Mouse (Mus musculus) intestine, embryonic 14.5 days (tissue): ENCODE results near the gene Ppp3cb. TPM values are rescaled to one million over a fixed set of nuclear protein-coding genes. Genes with fewer than 3 reads are reported as not detected.

ENCODE experiments used
- ATAC-seq: fragments of 200-750 bp; cut with Nextera tagmentation; replicated peaks from 2 replicates; pipeline ENCODE4 v1.8.0; 2017; ENCODE audit warnings: low read depth, moderate number of reproducible peaks, moderate TSS enrichment, moderate library complexity; ENCODE audit not compliant: low FRiP score, low TSS enrichment
- DNase-seq: peaks from one replicate; pipeline ENCODE4 v3.0.0-alpha.2; 2018; ENCODE audit warnings: low spot score
- H3K27ac ChIP-seq: fragments of 300-500 bp; sonication (generic); 2 replicates; pipeline ENCODE4 v1.5.1; 2014; ENCODE audit warnings: low read depth, mild to moderate bottlenecking, control low read depth
- H3K27me3 ChIP-seq: fragments of 300-500 bp; sonication (generic); replicated peaks from 2 replicates; pipeline ENCODE4 v1.6.1; 2014; ENCODE audit warnings: low read length, control low read depth; ENCODE audit not compliant: control insufficient read depth, insufficient read depth
- H3K36me3 ChIP-seq: fragments of 300-500 bp; sonication (generic); 2 replicates; pipeline ENCODE4 v1.6.1; 2014; ENCODE audit warnings: low read length, control low read depth; ENCODE audit not compliant: control insufficient read depth, insufficient read depth
- H3K4me1 ChIP-seq: fragments of 300-500 bp; sonication (generic); replicated peaks from 2 replicates; pipeline ENCODE4 v1.6.1; 2014; ENCODE audit warnings: low read length, control low read depth, mixed read lengths; ENCODE audit not compliant: control insufficient read depth, insufficient read depth
- H3K4me2 ChIP-seq: fragments of 300-500 bp; sonication (generic); 2 replicates; pipeline ENCODE4 v1.6.1; 2014; ENCODE audit warnings: low read length
- H3K4me3 ChIP-seq: fragments of 300-500 bp; sonication (generic); 2 replicates; pipeline ENCODE4 v1.5.1; 2014; ENCODE audit warnings: low read depth, low read length, control low read depth, mixed read lengths
- H3K9ac ChIP-seq: fragments of 300-500 bp; sonication (generic); 2 replicates; pipeline ENCODE4 v1.6.1; 2014; ENCODE audit warnings: mild to moderate bottlenecking, low read length
- H3K9me3 ChIP-seq: fragments of 300-500 bp; sonication (generic); 2 replicates; pipeline ENCODE4 v1.6.1; 2016; ENCODE audit warnings: low read length, control low read depth; ENCODE audit not compliant: control insufficient read depth
- WGBS: fragments of 180-500 bp; shearing (Covaris S2); extraction: QIAGEN DNeasy Blood & Tissue Kit; methylation state at CpG from one replicate; pipeline ENCODE4 v1.1.7; 2014; 5-methylcytosine and 5-hydroxymethylcytosine counted together
- polyA plus RNA-seq: library from polyadenylated mRNA; unstranded; fragments of >200 nt; fragmentation: Nextera tagmentation; extraction: Ambion mirVana; gene quantifications from 2 replicates; pipeline ENCODE4 v1.2.1, GENCODE M21; 2014

Gene Ppp3cb
- polyA plus RNA-seq, 1 experiment from 2014 or later: 57.2 TPM

DNA sequence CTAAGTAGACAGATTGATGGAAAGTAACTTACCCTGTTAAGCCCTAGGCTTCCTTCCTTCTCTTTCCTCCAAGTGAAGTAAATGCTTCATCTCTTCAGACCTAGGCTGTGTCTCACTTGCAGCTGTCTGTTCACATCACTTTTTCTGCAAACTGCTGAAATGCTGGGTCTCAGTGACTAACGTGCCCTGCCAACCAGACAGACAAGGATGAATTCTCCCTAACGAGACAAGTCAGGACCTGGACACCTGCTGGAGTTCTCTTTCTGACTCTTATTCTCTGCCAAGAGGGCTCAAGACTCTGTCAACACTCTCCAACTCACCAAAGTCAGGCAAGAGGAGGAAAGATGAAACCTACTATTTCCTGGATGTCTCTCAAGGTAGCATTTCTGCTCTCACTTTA is 49.8 kb downstream of the Ppp3cb start, which contains the start of gene Mss51:
Gene Mss51, minus strand, starts transcription at position 299 of the 400 bp plus-strand sequence.
- ATAC-seq (no peak), DNase-seq (no peak)
- no peak within 1 kb of the TSS for H3K9ac ChIP-seq
- H3K4me2 ChIP-seq: no peak within 1 kb of the TSS
- H3K4me3 ChIP-seq: no peak within 1 kb of the TSS
- peaks cover 63% of the 10 kb centered on the region for H3K36me3 ChIP-seq
- no peaks in the 10 kb centered on the region for H3K9me3 ChIP-seq
- H3K27ac ChIP-seq: no peak within 1 kb of the TSS
- H3K4me1 ChIP-seq: no peaks in the 10 kb centered on the region
- H3K27me3 ChIP-seq: no peaks in the 10 kb centered on the region
- WGBS: 82% methylated on average over 2 of the region's 2 CpGs

DNA sequence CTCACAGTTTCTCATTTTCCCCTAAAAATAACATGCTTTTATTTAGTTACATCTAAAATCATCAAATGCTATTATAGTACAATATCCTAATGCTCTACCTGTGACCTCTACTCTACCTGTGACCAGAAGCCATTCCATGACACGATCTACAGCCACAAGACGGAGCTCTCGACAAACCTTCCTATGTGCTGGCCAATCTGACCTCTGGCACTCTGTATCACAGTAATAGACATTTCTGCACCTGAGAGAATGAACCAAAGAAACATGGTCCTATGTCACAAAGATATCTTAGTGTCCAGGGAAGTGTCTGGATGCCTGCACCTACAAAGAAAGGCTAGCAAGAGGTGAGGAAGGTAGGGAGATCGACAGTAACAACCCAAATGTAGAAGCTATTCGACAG is 60.3 kb downstream of the Ppp3cb start:
- no peak overlapping the region for H3K27ac ChIP-seq
- H3K9me3 ChIP-seq: no peaks in the 10 kb centered on the region
- peaks cover 23% of the 10 kb centered on the region; the same call in 1 of the 2 replicates for H3K36me3 ChIP-seq
- DNase-seq (no peak), ATAC-seq (no peak)
- WGBS: 95% methylated on average over 5 of the region's 5 CpGs
- H3K4me1 ChIP-seq: no peaks in the 10 kb centered on the region
- no peaks in the 10 kb centered on the region for H3K27me3 ChIP-seq
- H3K4me3 ChIP-seq: no peak overlapping the region
- H3K9ac ChIP-seq: no peak overlapping the region
- no peak overlapping the region for H3K4me2 ChIP-seq

DNA sequence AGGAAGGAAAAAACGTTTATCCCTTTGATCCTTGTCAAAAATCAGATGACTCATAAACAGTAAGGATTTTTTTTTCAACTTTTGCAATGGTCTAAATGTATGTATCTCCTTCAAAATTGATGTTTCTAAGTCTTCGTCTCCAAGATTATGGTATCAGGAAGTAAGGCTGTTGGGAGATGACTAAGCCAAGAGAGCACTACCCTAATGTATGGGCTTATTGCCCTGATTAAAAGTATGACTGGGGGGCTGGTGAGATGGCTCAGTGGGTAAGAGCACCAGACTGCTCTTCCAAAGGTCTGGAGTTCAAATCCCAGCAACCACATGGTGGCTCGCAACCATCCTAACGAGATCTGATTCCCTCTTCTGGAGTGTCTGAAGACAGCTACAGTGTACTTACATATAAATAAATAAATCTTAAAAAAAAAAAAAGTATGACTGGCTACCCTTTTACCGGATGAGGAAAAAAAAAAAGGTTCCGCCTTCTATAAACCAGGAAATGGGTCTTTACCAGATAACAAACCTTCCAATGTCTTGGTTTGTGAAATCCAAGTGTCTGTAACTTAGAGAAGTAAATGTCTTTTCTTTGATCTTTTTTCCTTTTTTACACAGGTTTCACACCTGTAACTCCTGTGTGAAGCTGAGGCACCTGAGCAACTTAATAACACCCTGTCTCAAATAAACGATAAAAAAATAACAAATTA is 64.2 kb downstream of the Ppp3cb start:
- WGBS: 84% methylated on average over 7 of the region's 7 CpGs
- H3K27me3 ChIP-seq: no peaks in the 10 kb centered on the region
- H3K36me3 ChIP-seq: peaks cover 19% of the 10 kb centered on the region; the same call in 1 of the 2 replicates
- no peak overlapping the region for H3K9ac ChIP-seq
- no peaks in the 10 kb centered on the region for H3K9me3 ChIP-seq
- H3K4me3 ChIP-seq: no peak overlapping the region
- DNase-seq (no peak), ATAC-seq (no peak)
- no peak overlapping the region for H3K27ac ChIP-seq
- no peak overlapping the region for H3K4me2 ChIP-seq
- H3K4me1 ChIP-seq: 0 out of 2 replicates have a peak, but pooled peaks cover under 1% of the 10 kb centered on the region

DNA sequence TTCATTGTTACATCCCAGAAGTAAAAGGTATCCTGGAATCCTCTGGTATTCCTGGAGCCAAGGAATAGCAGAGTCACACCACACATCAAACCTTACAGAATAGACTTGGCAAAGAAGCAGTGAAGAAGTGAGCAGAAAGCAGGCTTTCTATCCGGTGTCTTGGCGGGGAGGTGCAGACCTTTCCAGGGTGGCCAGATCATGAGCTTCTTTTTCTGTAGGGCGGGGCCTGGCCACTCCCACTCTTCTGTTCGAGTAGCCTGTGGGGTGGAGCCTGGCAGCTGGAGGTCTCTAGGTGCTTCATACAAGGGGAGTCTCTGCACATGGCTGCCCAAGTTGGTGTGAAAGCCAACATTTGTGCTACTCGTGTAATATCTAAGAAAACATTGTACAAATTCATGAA is 65.2 kb downstream of the Ppp3cb start:
- Histone ChIP-seq H3K9ac (no peak overlapping the region), H3K4me3 (no peak overlapping the region), H3K4me1 (0 out of 2 replicates have a peak, but pooled peaks cover 3% of the 10 kb centered on the region), H3K27ac (no peak overlapping the region), H3K27me3 (no peaks in the 10 kb centered on the region), H3K4me2 (no peak overlapping the region), H3K9me3 (no peaks in the 10 kb centered on the region), H3K36me3 (peaks cover 13% of the 10 kb centered on the region; the same call in 1 of the 2 replicates)
- DNase-seq (no peak), ATAC-seq (no peak)
- 24% methylated on average over 5 of the region's 5 CpGs for WGBS

DNA sequence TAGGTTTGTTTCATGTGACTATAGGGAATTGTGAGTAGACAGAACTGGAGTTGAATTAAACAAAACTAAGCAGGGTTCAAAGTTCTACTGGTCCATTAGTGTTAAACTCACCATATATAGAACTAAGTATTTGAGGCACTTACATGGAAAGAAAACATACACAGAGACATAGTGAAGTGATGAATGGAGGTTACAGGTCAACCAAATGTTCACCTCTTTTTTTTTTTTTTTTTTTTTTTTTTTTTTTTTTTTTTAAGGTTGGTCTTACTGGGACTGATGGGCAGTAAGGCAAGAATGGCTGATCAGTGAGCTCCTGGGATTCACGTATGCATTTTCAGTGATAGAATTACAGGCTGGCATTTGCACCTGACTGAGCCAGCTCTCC is 66.2 kb downstream of the Ppp3cb start:
- DNase-seq: no peak

DNA sequence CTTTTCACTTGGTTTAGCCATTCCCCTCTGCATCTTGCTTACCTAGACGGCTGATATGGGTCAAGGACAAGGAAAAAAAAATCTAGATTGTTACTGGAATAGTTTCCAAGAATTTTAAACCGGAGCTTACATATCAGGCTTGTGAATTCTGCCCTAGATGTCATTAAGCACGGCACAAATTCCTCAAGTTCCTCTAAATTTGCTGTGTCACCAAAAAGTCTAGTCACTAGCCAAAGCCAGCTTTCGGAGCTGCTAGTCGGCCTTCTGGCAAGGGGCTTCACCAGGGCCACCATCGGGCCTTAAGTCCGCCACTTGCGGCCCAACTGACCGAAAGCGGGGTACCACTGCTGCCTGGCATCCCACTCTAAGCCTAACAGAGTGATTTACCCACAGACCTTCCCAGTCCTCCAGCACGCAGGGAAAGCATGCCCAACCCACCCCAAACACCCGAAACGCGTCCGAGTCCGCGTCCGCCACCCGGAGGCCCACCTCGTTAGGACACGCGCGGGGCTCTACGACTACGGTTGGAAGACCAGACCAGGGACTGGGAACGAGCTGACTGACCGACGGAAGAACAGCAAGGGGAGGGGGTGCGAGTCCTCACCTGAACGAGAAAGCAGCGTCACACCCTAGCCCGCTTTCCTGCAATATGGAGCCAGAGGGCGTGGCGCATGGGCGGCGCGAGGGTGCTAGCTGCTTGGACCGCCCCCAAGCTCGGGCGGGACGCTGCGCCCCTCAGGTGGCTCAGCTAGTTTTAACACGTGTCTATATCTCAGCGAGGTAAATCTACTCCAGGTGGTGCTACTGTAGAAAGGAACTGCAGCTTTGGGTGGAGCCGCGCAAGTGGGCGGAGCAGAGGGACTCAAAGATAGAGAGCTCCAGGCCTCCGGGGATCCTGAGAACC is 66.8 kb downstream of the Ppp3cb start, which contains the start of gene Anxa7:
Gene Anxa7, minus strand, starts transcription at position 843 of the 904 bp plus-strand sequence.
- no peaks in the 10 kb centered on the region for H3K27me3 ChIP-seq
- peak within 1 kb of the TSS; percentile 69 for H3K9ac ChIP-seq
- H3K4me3 ChIP-seq: peak within 1 kb of the TSS; percentile 65
- H3K4me1 ChIP-seq: 0 out of 2 replicates have a peak, but pooled peaks cover 3% of the 10 kb centered on the region
- no peaks in the 10 kb centered on the region for H3K9me3 ChIP-seq
- ATAC-seq: peak; percentile 91
- peak within 1 kb of the TSS; percentile 60 for H3K27ac ChIP-seq
- H3K36me3 ChIP-seq: peaks cover 7% of the 10 kb centered on the region; the same call in 1 of the 2 replicates
- H3K4me2 ChIP-seq: peak within 1 kb of the TSS; percentile 81
- peak; percentile 90 for DNase-seq
- under 1% methylated on average over 48 of the region's 48 CpGs for WGBS

More for the DNA sequence above, 66.2 kb downstream of the Ppp3cb start:
- Histone ChIP-seq H3K9ac (peak overlapping the region; percentile 69; the same call in 1 of the 2 replicates), H3K4me2 (peak overlapping the region; percentile 81), H3K9me3 (no peaks in the 10 kb centered on the region), H3K4me1 (0 out of 2 replicates have a peak, but pooled peaks cover 3% of the 10 kb centered on the region), H3K36me3 (peaks cover 13% of the 10 kb centered on the region; the same call in 1 of the 2 replicates), H3K27ac (no peak overlapping the region), H3K27me3 (no peaks in the 10 kb centered on the region), H3K4me3 (peak overlapping the region; percentile 65)
- ATAC-seq: no peak; the same call in 1 of the 2 replicates
- 61% methylated on average over 1 of the region's 1 CpGs for WGBS

DNA sequence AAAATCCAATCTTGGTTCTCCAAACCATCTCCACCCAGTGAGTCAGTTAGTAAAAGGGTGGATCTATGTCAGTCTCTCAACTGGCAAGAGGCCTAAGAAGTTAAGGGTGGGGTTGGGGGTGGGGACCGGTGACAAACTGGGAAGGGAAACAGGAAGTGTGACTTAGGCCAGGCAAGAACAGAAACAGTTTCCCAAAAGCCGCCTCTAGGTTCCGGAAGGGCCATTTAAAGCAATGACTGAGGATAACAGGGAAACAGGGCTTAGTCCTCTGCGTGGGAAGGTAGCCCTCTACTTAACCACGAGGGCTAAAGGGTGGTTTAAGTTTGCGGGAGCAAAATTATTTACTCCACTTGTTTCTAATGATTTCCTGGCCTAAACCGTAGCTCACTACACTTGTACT is 67.6 kb downstream of the Ppp3cb start:
- H3K36me3 ChIP-seq: no peaks in the 10 kb centered on the region

DNA sequence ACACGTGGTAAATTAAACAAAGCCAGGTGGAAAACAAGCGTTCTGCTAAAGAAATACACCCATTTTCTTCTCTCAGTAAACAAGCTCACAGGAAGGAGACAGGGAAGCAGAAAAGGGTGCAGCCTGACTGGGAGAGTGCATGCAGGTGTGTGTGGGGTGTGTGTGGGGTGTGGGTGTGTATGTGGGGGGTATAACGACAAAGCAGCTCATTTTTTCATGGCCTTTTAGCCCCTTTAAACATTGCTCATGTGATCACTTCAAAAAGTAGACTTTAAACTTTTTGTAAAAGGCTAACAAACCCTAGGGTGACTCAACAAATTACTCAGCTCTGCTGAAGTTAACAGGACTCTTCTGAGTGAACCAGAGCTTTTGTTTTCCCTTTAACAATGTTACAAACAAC is 68.0 kb downstream of the Ppp3cb start:
- Histone ChIP-seq H3K9me3 (no peaks in the 10 kb centered on the region), H3K9ac (no peak overlapping the region), H3K27me3 (no peaks in the 10 kb centered on the region), H3K36me3 (no peaks in the 10 kb centered on the region), H3K4me1 (0 out of 2 replicates have a peak, but pooled peaks cover 3% of the 10 kb centered on the region), H3K27ac (no peak overlapping the region), H3K4me3 (peak overlapping the region; percentile 65), H3K4me2 (peak overlapping the region; percentile 81)
- ATAC-seq (no peak), DNase-seq (no peak)
- WGBS: 45% methylated on average over 3 of the region's 3 CpGs

More for the DNA sequence above, 67.6 kb downstream of the Ppp3cb start:
- WGBS: 16% methylated on average over 7 of the region's 7 CpGs
- Histone ChIP-seq H3K27ac (peak overlapping the region; percentile 60; the same call in 1 of the 2 replicates), H3K9me3 (no peaks in the 10 kb centered on the region), H3K9ac (peak overlapping the region; percentile 69), H3K4me1 (0 out of 2 replicates have a peak, but pooled peaks cover 3% of the 10 kb centered on the region), H3K4me2 (peak overlapping the region; percentile 81), H3K27me3 (no peaks in the 10 kb centered on the region), H3K4me3 (peak overlapping the region; percentile 65)
- DNase-seq (peak; percentile 57), ATAC-seq (no peak)
